Mouse (Mus musculus): Measurements from ENCODE around the gene Zbtb16. TPM values are rescaled to one million over a fixed set of nuclear protein-coding genes. Genes with fewer than 3 reads are reported as not detected.

Zbtb16 gene
- polyA plus RNA-seq, 1 experiment = 0.02 TPM

DNA sequence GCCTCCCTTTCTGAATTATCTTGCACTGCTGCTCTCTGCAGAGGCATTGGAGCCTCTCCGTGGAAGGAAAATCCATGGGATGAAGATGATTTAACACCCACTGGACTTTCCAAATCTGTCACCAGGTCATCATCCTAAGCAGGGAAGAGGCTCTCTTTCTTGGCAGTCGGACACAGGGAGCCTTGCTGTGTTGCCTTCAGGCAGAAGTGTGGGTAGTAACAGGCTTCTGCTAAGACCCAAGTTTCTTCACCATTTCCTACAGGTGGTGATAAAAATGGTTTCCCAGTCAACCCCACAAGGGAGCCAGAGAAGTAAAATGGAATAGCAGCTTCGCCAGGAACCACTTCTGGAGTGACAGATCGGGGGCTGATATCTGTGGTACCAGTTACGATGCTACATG, 13.5 kb upstream of the Zbtb16 start:
- TF ChIP-seq TAL1 (IDR thresholded peaks at IDR 0.05; ENCODE audit: low read length) (no peak), GATA1 (IDR thresholded peaks at IDR 0.05; ENCODE audit: low read length) (no peak)
- H3K36me3 ChIP-seq (ENCODE audit: control insufficient read depth) = no peaks in the 10 kb centered on the region
- H3K4me1 ChIP-seq (ENCODE audit: control insufficient read depth) = no peaks in the 10 kb centered on the region
- no peaks in the 10 kb centered on the region for H3K27me3 ChIP-seq (ENCODE audit: control insufficient read depth)
- H3K9me3 ChIP-seq (ENCODE audit: control insufficient read depth, low read length) = no peaks in the 10 kb centered on the region
- H3K4me3 ChIP-seq (replicated peaks) = no peak overlapping the region

- TF ChIP-seq GATA1 (IDR thresholded peaks at IDR 0.05; ENCODE audit: low read length) = no peak
- Histone ChIP-seq H3K9me3 (ENCODE audit: control insufficient read depth, low read length) (no peaks in the 10 kb centered on the region; the same call in 1 of the 2 replicates), H3K36me3 (ENCODE audit: control insufficient read depth) (no peaks in the 10 kb centered on the region), H3K4me1 (ENCODE audit: control insufficient read depth) (peaks cover 12% of the 10 kb centered on the region), H3K27me3 (ENCODE audit: control insufficient read depth) (peaks cover 50% of the 10 kb centered on the region), H3K4me3 (replicated peaks) (no peak overlapping the region)
Measured at GRCm38 (mm10) chr9:48839568-48839967, 3.5 kb upstream of the Zbtb16 start.

DNA sequence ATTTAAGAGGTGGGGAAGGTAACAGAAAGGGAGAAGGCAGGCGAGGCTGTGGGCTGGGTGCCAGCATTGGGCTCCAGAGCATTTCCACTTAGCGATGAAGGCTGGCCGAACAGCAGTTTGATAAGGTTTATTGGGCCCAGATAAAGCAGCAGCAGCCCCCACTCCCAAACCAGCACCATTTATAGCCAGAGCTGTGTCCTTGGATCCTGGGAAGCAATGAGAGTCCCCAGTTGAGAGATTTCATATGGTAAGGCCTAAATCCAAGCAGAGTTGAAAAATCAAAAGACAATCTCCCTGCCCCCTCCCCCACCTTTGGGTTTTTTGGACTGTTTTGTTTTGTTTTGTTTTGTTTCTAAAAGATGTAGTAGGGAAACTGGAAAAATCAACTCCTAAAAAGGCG, 2.3 kb upstream of the Zbtb16 start:
- peaks cover 63% of the 10 kb centered on the region for H3K27me3 ChIP-seq (ENCODE audit: control insufficient read depth)

DNA sequence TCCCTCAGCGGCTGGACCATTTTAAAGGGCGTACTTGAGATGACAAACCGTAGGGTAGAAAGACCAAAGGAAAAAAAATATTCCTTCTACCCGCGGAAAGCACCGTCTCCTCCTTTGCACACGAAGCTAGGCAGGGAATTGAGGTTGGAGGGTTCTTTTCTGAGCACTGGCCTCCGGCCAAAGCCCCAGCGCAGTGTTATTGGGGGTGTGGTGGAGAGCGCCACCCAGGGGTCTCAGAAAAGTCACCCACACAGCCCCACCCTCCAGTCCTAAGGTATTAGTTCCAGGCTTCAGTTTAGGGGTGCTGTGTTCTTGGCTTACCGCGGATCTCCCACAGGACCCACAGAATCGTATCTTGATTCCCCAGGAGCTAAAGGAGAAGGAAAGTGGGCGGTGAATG, 1.2 kb upstream of the Zbtb16 start:
- TF ChIP-seq GATA1 (IDR thresholded peaks at IDR 0.05; ENCODE audit: low read length) = no peak
- no peak for TF ChIP-seq TAL1 (IDR thresholded peaks at IDR 0.05; ENCODE audit: low read length)
- peaks cover 13% of the 10 kb centered on the region for H3K4me1 ChIP-seq (ENCODE audit: control insufficient read depth)
- H3K4me3 ChIP-seq (replicated peaks) = no peak overlapping the region
- no peaks in the 10 kb centered on the region; the same call in 1 of the 2 replicates for H3K9me3 ChIP-seq (ENCODE audit: control insufficient read depth, low read length)
- no peaks in the 10 kb centered on the region for H3K36me3 ChIP-seq (ENCODE audit: control insufficient read depth)
- peaks cover 74% of the 10 kb centered on the region for H3K27me3 ChIP-seq (ENCODE audit: control insufficient read depth)

More for the DNA sequence above, 2.3 kb upstream of the Zbtb16 start:
- no peak for TF ChIP-seq GATA1 (IDR thresholded peaks at IDR 0.05; ENCODE audit: low read length)
- no peak for TF ChIP-seq TAL1 (IDR thresholded peaks at IDR 0.05; ENCODE audit: low read length)
- Histone ChIP-seq H3K4me1 (ENCODE audit: control insufficient read depth) (peaks cover 13% of the 10 kb centered on the region), H3K4me3 (replicated peaks) (no peak overlapping the region), H3K9me3 (ENCODE audit: control insufficient read depth, low read length) (no peaks in the 10 kb centered on the region; the same call in 1 of the 2 replicates), H3K36me3 (ENCODE audit: control insufficient read depth) (no peaks in the 10 kb centered on the region)

- no peaks in the 10 kb centered on the region for H3K36me3 ChIP-seq (ENCODE audit: control insufficient read depth)
- TF ChIP-seq GATA1 (IDR thresholded peaks at IDR 0.05; ENCODE audit: low read length) = no peak
- no peak for TF ChIP-seq TAL1 (IDR thresholded peaks at IDR 0.05; ENCODE audit: low read length)
- H3K4me1 ChIP-seq (ENCODE audit: control insufficient read depth) = peaks cover 13% of the 10 kb centered on the region
- peaks cover 81% of the 10 kb centered on the region for H3K27me3 ChIP-seq (ENCODE audit: control insufficient read depth)
- H3K9me3 ChIP-seq (ENCODE audit: control insufficient read depth, low read length) = no peaks in the 10 kb centered on the region; the same call in 1 of the 2 replicates
- H3K4me3 ChIP-seq (replicated peaks) = no peak overlapping the region
Measured at GRCm38 (mm10) chr9:48836566-48836930, 526 bp upstream of the Zbtb16 start.

- Histone ChIP-seq H3K4me1 (ENCODE audit: control insufficient read depth) (peaks cover 13% of the 10 kb centered on the region), H3K36me3 (ENCODE audit: control insufficient read depth) (no peaks in the 10 kb centered on the region), H3K27me3 (ENCODE audit: control insufficient read depth) (peaks cover 84% of the 10 kb centered on the region), H3K9me3 (ENCODE audit: control insufficient read depth, low read length) (no peaks in the 10 kb centered on the region; the same call in 1 of the 2 replicates), H3K4me3 (replicated peaks) (peak overlapping the region; percentile 33)
- TF ChIP-seq TAL1 (IDR thresholded peaks at IDR 0.05; ENCODE audit: low read length) (no peak), GATA1 (IDR thresholded peaks at IDR 0.05; ENCODE audit: low read length) (no peak)
Measured at GRCm38 (mm10) chr9:48834541-48835411, 1.2 kb downstream of the Zbtb16 start.

DNA sequence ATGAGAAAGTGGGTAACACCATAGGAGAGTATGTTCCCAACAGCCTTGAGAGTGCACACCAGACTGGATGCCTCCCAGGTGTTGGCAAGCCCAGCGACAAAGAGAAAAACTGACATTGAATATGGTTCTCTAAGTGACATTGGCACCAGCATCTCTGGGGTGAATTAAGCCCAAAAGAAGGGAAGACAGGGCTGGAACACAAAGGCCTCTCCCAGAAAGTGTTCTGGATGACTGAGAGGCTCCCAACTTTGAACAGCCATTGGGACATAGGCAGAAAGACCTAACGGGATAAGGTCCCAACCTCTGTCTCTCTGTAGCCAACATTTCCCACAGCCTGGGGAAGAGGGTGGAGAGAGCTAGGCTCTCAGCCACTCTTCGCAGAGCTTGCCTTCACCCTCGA, 2.0 kb downstream of the Zbtb16 start:
- Histone ChIP-seq H3K9me3 (ENCODE audit: control insufficient read depth, low read length) (no peaks in the 10 kb centered on the region; the same call in 1 of the 2 replicates), H3K4me1 (ENCODE audit: control insufficient read depth) (peaks cover 13% of the 10 kb centered on the region), H3K4me3 (replicated peaks) (no peak overlapping the region), H3K27me3 (ENCODE audit: control insufficient read depth) (peaks cover 80% of the 10 kb centered on the region), H3K36me3 (ENCODE audit: control insufficient read depth) (no peaks in the 10 kb centered on the region)
- no peak for TF ChIP-seq GATA1 (IDR thresholded peaks at IDR 0.05; ENCODE audit: low read length)
- no peak for TF ChIP-seq TAL1 (IDR thresholded peaks at IDR 0.05; ENCODE audit: low read length)

DNA sequence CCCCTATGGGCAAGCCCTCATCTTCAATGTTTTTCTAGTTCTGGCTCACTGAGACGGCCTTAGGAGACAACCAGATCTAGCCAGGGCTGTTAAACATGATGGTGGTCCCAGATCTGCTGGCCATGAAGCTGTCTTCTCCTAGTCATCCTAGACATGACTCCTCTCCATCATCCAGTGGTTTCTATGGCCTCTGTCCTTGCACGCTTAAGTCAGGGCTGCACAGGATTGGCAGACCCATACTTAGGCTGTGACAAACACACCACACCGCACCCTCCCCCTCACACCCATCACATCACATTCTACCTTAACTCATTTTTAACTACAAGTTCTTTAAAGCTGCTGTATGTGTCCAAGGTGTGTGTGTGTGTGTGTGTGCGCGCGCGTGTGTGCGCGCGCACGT, 2.5 kb downstream of the Zbtb16 start:
- no peaks in the 10 kb centered on the region; the same call in 1 of the 2 replicates for H3K9me3 ChIP-seq (ENCODE audit: control insufficient read depth, low read length)
- TF ChIP-seq GATA1 (IDR thresholded peaks at IDR 0.05; ENCODE audit: low read length) = no peak
- no peak for TF ChIP-seq TAL1 (IDR thresholded peaks at IDR 0.05; ENCODE audit: low read length)
- peaks cover 76% of the 10 kb centered on the region for H3K27me3 ChIP-seq (ENCODE audit: control insufficient read depth)
- no peak overlapping the region for H3K4me3 ChIP-seq (replicated peaks)
- H3K4me1 ChIP-seq (ENCODE audit: control insufficient read depth) = peaks cover 13% of the 10 kb centered on the region
- H3K36me3 ChIP-seq (ENCODE audit: control insufficient read depth) = no peaks in the 10 kb centered on the region

DNA sequence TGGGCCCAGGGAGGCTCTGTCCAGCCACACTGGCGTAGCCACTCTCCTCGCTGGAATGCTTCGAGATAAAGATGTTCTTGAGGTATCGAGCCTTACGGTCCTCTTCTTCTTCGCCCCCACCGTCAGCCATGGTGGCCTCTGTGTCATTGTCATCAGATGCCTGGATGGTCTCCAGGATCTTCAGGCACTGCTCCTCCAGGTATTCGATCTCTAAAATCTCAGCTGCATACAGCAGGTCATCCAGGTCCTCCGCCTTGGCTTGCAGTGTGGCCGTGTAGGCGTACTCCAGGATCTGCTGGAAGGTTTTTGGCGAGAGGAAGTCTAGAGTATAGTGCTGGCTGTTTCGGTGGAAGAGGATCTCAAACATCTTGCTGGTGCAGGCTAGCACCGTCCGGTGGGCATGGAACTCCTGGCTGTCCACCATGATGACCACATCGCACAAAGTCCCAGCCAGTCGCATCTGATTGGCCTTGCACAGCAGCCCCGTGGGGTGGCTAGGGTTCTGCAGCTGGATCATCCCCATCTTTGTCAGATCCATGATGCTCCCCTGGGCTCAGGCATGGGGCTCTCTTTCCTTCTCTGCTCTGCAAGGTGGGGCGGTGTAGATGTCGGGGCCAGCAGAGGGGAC, 3.4 kb downstream of the Zbtb16 start:
- TF ChIP-seq TAL1 (IDR thresholded peaks at IDR 0.05; ENCODE audit: low read length) (no peak), GATA1 (IDR thresholded peaks at IDR 0.05; ENCODE audit: low read length) (no peak)
- no peak overlapping the region for H3K4me3 ChIP-seq (replicated peaks)
- no peaks in the 10 kb centered on the region for H3K36me3 ChIP-seq (ENCODE audit: control insufficient read depth)
- no peaks in the 10 kb centered on the region; the same call in 1 of the 2 replicates for H3K9me3 ChIP-seq (ENCODE audit: control insufficient read depth, low read length)
- peaks cover 13% of the 10 kb centered on the region for H3K4me1 ChIP-seq (ENCODE audit: control insufficient read depth)
- peaks cover 67% of the 10 kb centered on the region for H3K27me3 ChIP-seq (ENCODE audit: control insufficient read depth)
